Mouse (Mus musculus): ENCODE results near the gene Macf1. TPM values are rescaled to one million over a fixed set of nuclear protein-coding genes. Genes with fewer than 3 reads are reported as not detected.

Gene Macf1
- polyA plus RNA-seq, 1 experiment: 60.4 TPM

- Histone ChIP-seq H3ac (ENCODE audit: control insufficient read depth, insufficient read length, low read depth) (no peak overlapping the region), H3K4me3 (ENCODE audit: insufficient read depth, poor library complexity, severe bottlenecking) (no peak overlapping the region), H3K36me3 (ENCODE audit: control insufficient read depth, insufficient read depth) (peaks cover 98% of the 10 kb centered on the region), H3K27me3 (ENCODE audit: control insufficient read depth, insufficient read depth, insufficient read length) (no peaks in the 10 kb centered on the region), H3K79me2 (ENCODE audit: control insufficient read depth, insufficient read depth) (no peaks in the 10 kb centered on the region), H3K79me3 (ENCODE audit: low read depth) (no peaks in the 10 kb centered on the region)
- TF ChIP-seq USF1 (IDR thresholded peaks at IDR 0.05; ENCODE audit: low read depth) (no peak), MYOD1 (IDR thresholded peaks at IDR 0.05; ENCODE audit: control insufficient read depth, insufficient read length, low read depth) (no peak), CTCF (IDR thresholded peaks at IDR 0.05; ENCODE audit: control insufficient read depth, insufficient read depth, insufficient read length) (no peak), FOSL1 (IDR thresholded peaks at IDR 0.05; ENCODE audit: insufficient read depth, low read length, poor library complexity, severe bottlenecking) (no peak), CEBPB (IDR thresholded peaks at IDR 0.05; ENCODE audit: low read depth) (no peak), MAX (IDR thresholded peaks at IDR 0.05) (no peak), MYOG (IDR thresholded peaks at IDR 0.05; ENCODE audit: control insufficient read depth, extremely low read depth, insufficient read length) (no peak)
Observed at GRCm38 (mm10) chr4:123376031-123376430, 308.1 kb downstream of the Macf1 start.

- H3K79me3 ChIP-seq (ENCODE audit: low read depth): no peaks in the 10 kb centered on the region
- H3K27me3 ChIP-seq (ENCODE audit: control insufficient read depth, insufficient read depth, insufficient read length): no peaks in the 10 kb centered on the region
- no peak for TF ChIP-seq MYOG (IDR thresholded peaks at IDR 0.05; ENCODE audit: control insufficient read depth, extremely low read depth, insufficient read length)
- no peak for TF ChIP-seq CTCF (IDR thresholded peaks at IDR 0.05; ENCODE audit: control insufficient read depth, insufficient read depth, insufficient read length)
- no peak for TF ChIP-seq USF1 (IDR thresholded peaks at IDR 0.05; ENCODE audit: low read depth)
- TF ChIP-seq MAX (IDR thresholded peaks at IDR 0.05): no peak
- TF ChIP-seq CEBPB (IDR thresholded peaks at IDR 0.05; ENCODE audit: low read depth): no peak
- no peak for TF ChIP-seq FOSL1 (IDR thresholded peaks at IDR 0.05; ENCODE audit: insufficient read depth, low read length, poor library complexity, severe bottlenecking)
- no peak for TF ChIP-seq MYOD1 (IDR thresholded peaks at IDR 0.05; ENCODE audit: control insufficient read depth, insufficient read length, low read depth)
- H3ac ChIP-seq (ENCODE audit: control insufficient read depth, insufficient read length, low read depth): no peak overlapping the region
- peaks cover 99% of the 10 kb centered on the region for H3K36me3 ChIP-seq (ENCODE audit: control insufficient read depth, insufficient read depth)
- H3K4me3 ChIP-seq (ENCODE audit: insufficient read depth, poor library complexity, severe bottlenecking): no peak overlapping the region
- H3K79me2 ChIP-seq (ENCODE audit: control insufficient read depth, insufficient read depth): no peaks in the 10 kb centered on the region
Observed at GRCm38 (mm10) chr4:123374316-123375008, 309.7 kb downstream of the Macf1 start.

- Histone ChIP-seq H3K4me3 (ENCODE audit: insufficient read depth, poor library complexity, severe bottlenecking) (no peak overlapping the region), H3ac (ENCODE audit: control insufficient read depth, insufficient read length, low read depth) (no peak overlapping the region), H3K79me2 (ENCODE audit: control insufficient read depth, insufficient read depth) (no peaks in the 10 kb centered on the region), H3K36me3 (ENCODE audit: control insufficient read depth, insufficient read depth) (peaks cover 93% of the 10 kb centered on the region), H3K27me3 (ENCODE audit: control insufficient read depth, insufficient read depth, insufficient read length) (no peaks in the 10 kb centered on the region), H3K79me3 (ENCODE audit: low read depth) (no peaks in the 10 kb centered on the region)
- TF ChIP-seq MYOG (IDR thresholded peaks at IDR 0.05; ENCODE audit: control insufficient read depth, extremely low read depth, insufficient read length) (no peak), CTCF (IDR thresholded peaks at IDR 0.05; ENCODE audit: control insufficient read depth, insufficient read depth, insufficient read length) (no peak), FOSL1 (IDR thresholded peaks at IDR 0.05; ENCODE audit: insufficient read depth, low read length, poor library complexity, severe bottlenecking) (no peak)
Observed at GRCm38 (mm10) chr4:123363555-123363954, 320.6 kb downstream of the Macf1 start.

- no peak for TF ChIP-seq CEBPB (IDR thresholded peaks at IDR 0.05; ENCODE audit: low read depth)
- no peak for TF ChIP-seq CTCF (IDR thresholded peaks at IDR 0.05; ENCODE audit: control insufficient read depth, insufficient read depth, insufficient read length)
- no peak for TF ChIP-seq MAX (IDR thresholded peaks at IDR 0.05)
- no peak for TF ChIP-seq MYOG (IDR thresholded peaks at IDR 0.05; ENCODE audit: control insufficient read depth, extremely low read depth, insufficient read length)
- no peak for TF ChIP-seq MYOD1 (IDR thresholded peaks at IDR 0.05; ENCODE audit: control insufficient read depth, insufficient read length, low read depth)
- no peaks in the 10 kb centered on the region for H3K27me3 ChIP-seq (ENCODE audit: control insufficient read depth, insufficient read depth, insufficient read length)
- H3K79me2 ChIP-seq (ENCODE audit: control insufficient read depth, insufficient read depth): no peaks in the 10 kb centered on the region
- no peaks in the 10 kb centered on the region for H3K79me3 ChIP-seq (ENCODE audit: low read depth)
- peaks cover 94% of the 10 kb centered on the region for H3K36me3 ChIP-seq (ENCODE audit: control insufficient read depth, insufficient read depth)
- H3ac ChIP-seq (ENCODE audit: control insufficient read depth, insufficient read length, low read depth): no peak overlapping the region
- no peak overlapping the region for H3K4me3 ChIP-seq (ENCODE audit: insufficient read depth, poor library complexity, severe bottlenecking)
Observed at GRCm38 (mm10) chr4:123360771-123361170, 323.4 kb downstream of the Macf1 start.

GRCm38 (mm10) chr4:123358613-123359012, 325.5 kb downstream of the Macf1 start:
- Histone ChIP-seq H3K27me3 (ENCODE audit: control insufficient read depth, insufficient read depth, insufficient read length) (no peaks in the 10 kb centered on the region), H3K4me3 (ENCODE audit: insufficient read depth, poor library complexity, severe bottlenecking) (no peak overlapping the region), H3K79me2 (ENCODE audit: control insufficient read depth, insufficient read depth) (no peaks in the 10 kb centered on the region), H3ac (ENCODE audit: control insufficient read depth, insufficient read length, low read depth) (no peak overlapping the region), H3K79me3 (ENCODE audit: low read depth) (no peaks in the 10 kb centered on the region), H3K36me3 (ENCODE audit: control insufficient read depth, insufficient read depth) (peaks cover 93% of the 10 kb centered on the region)
- TF ChIP-seq MAX (IDR thresholded peaks at IDR 0.05): no peak
- TF ChIP-seq USF1 (IDR thresholded peaks at IDR 0.05; ENCODE audit: low read depth): no peak
- TF ChIP-seq MYOG (IDR thresholded peaks at IDR 0.05; ENCODE audit: control insufficient read depth, extremely low read depth, insufficient read length): no peak
- no peak for TF ChIP-seq CTCF (IDR thresholded peaks at IDR 0.05; ENCODE audit: control insufficient read depth, insufficient read depth, insufficient read length)
- TF ChIP-seq CEBPB (IDR thresholded peaks at IDR 0.05; ENCODE audit: low read depth): no peak
- TF ChIP-seq FOSL1 (IDR thresholded peaks at IDR 0.05; ENCODE audit: insufficient read depth, low read length, poor library complexity, severe bottlenecking): no peak
- TF ChIP-seq MYOD1 (IDR thresholded peaks at IDR 0.05; ENCODE audit: control insufficient read depth, insufficient read length, low read depth): no peak

GRCm38 (mm10) chr4:123355941-123356340, 328.2 kb downstream of the Macf1 start:
- no peaks in the 10 kb centered on the region for H3K27me3 ChIP-seq (ENCODE audit: control insufficient read depth, insufficient read depth, insufficient read length)
- no peaks in the 10 kb centered on the region for H3K79me3 ChIP-seq (ENCODE audit: low read depth)
- no peaks in the 10 kb centered on the region for H3K79me2 ChIP-seq (ENCODE audit: control insufficient read depth, insufficient read depth)
- TF ChIP-seq MYOD1 (IDR thresholded peaks at IDR 0.05; ENCODE audit: control insufficient read depth, insufficient read length, low read depth) (no peak), USF1 (IDR thresholded peaks at IDR 0.05; ENCODE audit: low read depth) (no peak), CTCF (IDR thresholded peaks at IDR 0.05; ENCODE audit: control insufficient read depth, insufficient read depth, insufficient read length) (no peak), MAX (IDR thresholded peaks at IDR 0.05) (no peak), FOSL1 (IDR thresholded peaks at IDR 0.05; ENCODE audit: insufficient read depth, low read length, poor library complexity, severe bottlenecking) (no peak), CEBPB (IDR thresholded peaks at IDR 0.05; ENCODE audit: low read depth) (no peak), MYOG (IDR thresholded peaks at IDR 0.05; ENCODE audit: control insufficient read depth, extremely low read depth, insufficient read length) (no peak)
- H3ac ChIP-seq (ENCODE audit: control insufficient read depth, insufficient read length, low read depth): no peak overlapping the region
- H3K4me3 ChIP-seq (ENCODE audit: insufficient read depth, poor library complexity, severe bottlenecking): no peak overlapping the region
- H3K36me3 ChIP-seq (ENCODE audit: control insufficient read depth, insufficient read depth): peaks cover 93% of the 10 kb centered on the region
